Comparison of ENCODE assay signal across 18 mouse cellular contexts in the genomic region with DNA sequence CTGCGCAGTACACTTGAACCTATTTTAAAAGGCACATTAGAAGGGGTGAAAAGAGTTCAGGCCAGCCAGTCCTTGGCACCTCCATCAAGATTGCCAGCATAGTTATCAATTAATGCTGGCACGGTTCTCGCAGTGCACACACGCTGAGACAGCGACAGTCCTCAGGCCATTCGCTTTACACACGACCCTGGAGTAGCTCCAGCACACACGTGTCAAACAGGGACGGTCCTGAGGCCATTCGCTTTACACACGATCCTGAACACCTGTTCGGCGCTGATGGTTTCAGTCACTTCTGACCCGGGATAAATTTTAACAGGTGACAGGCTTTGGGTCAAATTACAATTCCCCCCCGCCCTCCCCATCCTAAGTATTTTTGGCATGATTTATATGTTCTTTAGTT. TPM values are rescaled to one million over a fixed set of nuclear protein-coding genes. Genes with fewer than 3 reads are reported as not detected.
A peak's percentile ranks its signal among the peaks of the same experiment; 100 is the strongest.
DNase-seq lines count a peak whose midpoint lies in the region; ATAC-seq and TF ChIP-seq lines count a peak whose summit lies in the region.
"Had no signal": no experiment of that assay in that cellular context is flagged by ENCODE, and none has a peak within 500 bp of the region (broad histone marks: within the 10 kb centered on the region; RNA-seq: fewer than 3 reads in every experiment).

No protein-coding gene starts in this region.

- H3K4me3 ChIP-seq in hindbrain, embryonic 16.5 days (ENCODE audit: low read length) = no peak overlapping the region
- H3K4me3 ChIP-seq in hindbrain, embryonic 14.5 days (replicated peaks; ENCODE audit: low read length) = no peak overlapping the region
- H3K4me3 ChIP-seq in liver, adult 2 months (ENCODE audit: insufficient read depth, low read depth, low read length) = no peak overlapping the region
- no peak overlapping the region for H3K4me3 ChIP-seq in liver, postnatal 0 days (ENCODE audit: low read depth, low read length)
- H3K4me3 ChIP-seq in limb, embryonic 10.5 days = no peak overlapping the region
- H3K4me3 ChIP-seq in intestine, postnatal 0 days (ENCODE audit: low read depth, low read length) = no peak overlapping the region
- H3K4me3 ChIP-seq: heart, embryonic 13.5 days had no signal

- no peaks in the 10 kb centered on the region for H3K9me3 ChIP-seq in hindbrain, embryonic 16.5 days (ENCODE audit: control insufficient read depth, low read length)
- no peaks in the 10 kb centered on the region for H3K9me3 ChIP-seq in hindbrain, embryonic 14.5 days (ENCODE audit: control insufficient read depth, low read length)
- H3K9me3 ChIP-seq in liver, postnatal 0 days (ENCODE audit: low read length) = no peaks in the 10 kb centered on the region
- H3K9me3 ChIP-seq in limb, embryonic 10.5 days (replicated peaks) = no peaks in the 10 kb centered on the region
- no peaks in the 10 kb centered on the region for H3K9me3 ChIP-seq in intestine, postnatal 0 days (ENCODE audit: control insufficient read depth)
- H3K9me3 ChIP-seq: G1E; heart, embryonic 13.5 days had no signal

- no peak for DNase-seq in hindbrain, embryonic 14.5 days (ENCODE audit: low spot score)
- peak; percentile 64 for DNase-seq in liver, adult 2 months (ENCODE audit: extremely low read depth, low read depth, low spot score)
- no peak for DNase-seq in liver, postnatal 0 days
- DNase-seq in limb, embryonic 10.5 days (ENCODE audit: low spot score) = peak; percentile 32
- DNase-seq in lung, postnatal 36 days = no peak
- DNase-seq: cerebellum, adult 11 months; lung, adult 18-20 months; midbrain, embryonic 14.5 days; thymus, adult 18-20 months had no signal

- no peaks in the 10 kb centered on the region for H3K36me3 ChIP-seq in hindbrain, embryonic 16.5 days (ENCODE audit: control insufficient read depth, insufficient read depth, low read length)
- H3K36me3 ChIP-seq in hindbrain, embryonic 14.5 days (replicated peaks; ENCODE audit: control insufficient read depth, insufficient read depth) = no peaks in the 10 kb centered on the region
- H3K36me3 ChIP-seq in liver, adult 2 months (ENCODE audit: control insufficient read depth, insufficient read depth, low read length) = no peaks in the 10 kb centered on the region
- no peaks in the 10 kb centered on the region for H3K36me3 ChIP-seq in liver, postnatal 0 days (replicated peaks; ENCODE audit: insufficient read depth, low read length)
- no peaks in the 10 kb centered on the region for H3K36me3 ChIP-seq in limb, embryonic 10.5 days
- no peaks in the 10 kb centered on the region for H3K36me3 ChIP-seq in intestine, postnatal 0 days (ENCODE audit: control insufficient read depth, insufficient read depth)
- H3K36me3 ChIP-seq: G1E; heart, embryonic 13.5 days had no signal

- ATAC-seq in hindbrain, embryonic 16.5 days = peak; percentile 58
- no peak for ATAC-seq in hindbrain, embryonic 14.5 days (ENCODE audit: low FRiP score)
- ATAC-seq in liver, postnatal 0 days = no peak
- no peak for ATAC-seq in intestine, postnatal 0 days
- ATAC-seq: intestine, embryonic 16.5 days had no signal

- no peak for TF ChIP-seq EP300 in liver, postnatal 0 days (IDR thresholded peaks at IDR 0.05; ENCODE audit: low read depth)

- no peak overlapping the region for H3K4me2 ChIP-seq in hindbrain, embryonic 16.5 days (ENCODE audit: low read length)
- no peak overlapping the region for H3K4me2 ChIP-seq in hindbrain, embryonic 14.5 days (replicated peaks)
- no peak overlapping the region for H3K4me2 ChIP-seq in liver, postnatal 0 days (ENCODE audit: low read depth, low read length)
- H3K4me2 ChIP-seq in intestine, postnatal 0 days (replicated peaks; ENCODE audit: low read depth) = no peak overlapping the region
- H3K4me2 ChIP-seq: heart, embryonic 13.5 days had no signal

- no peak for TF ChIP-seq CTCF in liver, adult 2 months (IDR thresholded peaks at IDR 0.05; ENCODE audit: low read depth, low read length)
- TF ChIP-seq CTCF in liver, postnatal 0 days (IDR thresholded peaks at IDR 0.05; ENCODE audit: low read depth) = no peak
- no peak for TF ChIP-seq CTCF in intestine, postnatal 0 days (IDR thresholded peaks at IDR 0.05; ENCODE audit: low read depth)

- TF ChIP-seq POLR2A in liver, adult 2 months (IDR thresholded peaks at IDR 0.05; ENCODE audit: extremely low read depth, insufficient read depth, low read length) = no peak

- H3K79me2 ChIP-seq in liver, adult 2 months (ENCODE audit: control insufficient read depth, insufficient read depth, low read length) = no peaks in the 10 kb centered on the region

- no peak overlapping the region for H3K9ac ChIP-seq in hindbrain, embryonic 16.5 days (ENCODE audit: low read depth, low read length)
- no peak overlapping the region for H3K9ac ChIP-seq in hindbrain, embryonic 14.5 days
- no peak overlapping the region for H3K9ac ChIP-seq in liver, adult 2 months (ENCODE audit: low read depth, low read length)
- no peak overlapping the region for H3K9ac ChIP-seq in liver, postnatal 0 days (replicated peaks)
- H3K9ac ChIP-seq in intestine, postnatal 0 days (ENCODE audit: low read depth, low read length) = no peak overlapping the region
- H3K9ac ChIP-seq: heart, embryonic 13.5 days had no signal

- H3K27me3 ChIP-seq in hindbrain, embryonic 16.5 days (replicated peaks; ENCODE audit: control insufficient read depth, insufficient read depth, low read length) = no peaks in the 10 kb centered on the region
- H3K27me3 ChIP-seq in hindbrain, embryonic 14.5 days (ENCODE audit: control insufficient read depth, insufficient read depth, low read length) = no peaks in the 10 kb centered on the region
- no peaks in the 10 kb centered on the region for H3K27me3 ChIP-seq in liver, adult 2 months (ENCODE audit: control insufficient read depth, insufficient read depth, low read length)
- H3K27me3 ChIP-seq in liver, postnatal 0 days (ENCODE audit: insufficient read depth, low read length) = no peaks in the 10 kb centered on the region
- H3K27me3 ChIP-seq in limb, embryonic 10.5 days (ENCODE audit: low read depth, poor library complexity, severe bottlenecking) = no peaks in the 10 kb centered on the region
- no peaks in the 10 kb centered on the region for H3K27me3 ChIP-seq in intestine, postnatal 0 days (replicated peaks; ENCODE audit: control insufficient read depth, insufficient read depth, low read length)
- H3K27me3 ChIP-seq: heart, embryonic 13.5 days had no signal

- H3K27ac ChIP-seq in hindbrain, embryonic 16.5 days (ENCODE audit: low read depth, low read length) = no peak overlapping the region
- no peak overlapping the region for H3K27ac ChIP-seq in hindbrain, embryonic 14.5 days
- H3K27ac ChIP-seq in liver, adult 2 months (replicated peaks; ENCODE audit: insufficient read depth, low read depth, low read length) = no peak overlapping the region
- H3K27ac ChIP-seq in liver, postnatal 0 days (ENCODE audit: low read depth) = no peak overlapping the region
- H3K27ac ChIP-seq in limb, embryonic 10.5 days = no peak overlapping the region
- H3K27ac ChIP-seq in intestine, postnatal 0 days (ENCODE audit: low read depth, low read length) = no peak overlapping the region
- H3K27ac ChIP-seq: heart, embryonic 13.5 days; macrophage had no signal

- no peaks in the 10 kb centered on the region for H3K4me1 ChIP-seq in hindbrain, embryonic 16.5 days (ENCODE audit: control insufficient read depth, insufficient read depth, low read depth, low read length)
- no peaks in the 10 kb centered on the region for H3K4me1 ChIP-seq in hindbrain, embryonic 14.5 days (replicated peaks; ENCODE audit: control insufficient read depth, insufficient read depth, low read length)
- no peaks in the 10 kb centered on the region for H3K4me1 ChIP-seq in liver, adult 2 months (ENCODE audit: control insufficient read depth, insufficient read depth, low read length)
- no peaks in the 10 kb centered on the region for H3K4me1 ChIP-seq in liver, postnatal 0 days (ENCODE audit: insufficient read depth)
- H3K4me1 ChIP-seq in limb, embryonic 10.5 days = peaks cover 3% of the 10 kb centered on the region; the same call in 1 of the 2 replicates
- H3K4me1 ChIP-seq in intestine, postnatal 0 days (replicated peaks; ENCODE audit: control insufficient read depth, insufficient read depth, low read length) = no peaks in the 10 kb centered on the region

- 78% methylated on average over 15 of the region's 15 CpGs for WGBS in hindbrain, embryonic 16.5 days
- WGBS in hindbrain, embryonic 14.5 days = 79% methylated on average over 15 of the region's 15 CpGs
- 47% methylated on average over 15 of the region's 15 CpGs for WGBS in liver, adult 2 months
- 80% methylated on average over 15 of the region's 15 CpGs for WGBS in liver, postnatal 0 days (ENCODE audit: insufficient replicate concordance)
- WGBS in limb, embryonic 10.5 days = 68% methylated on average over 15 of the region's 15 CpGs
- WGBS in intestine, postnatal 0 days = 70% methylated on average over 15 of the region's 15 CpGs

RNA-seq across cellular contexts. Expression of a gene that starts 23.8 kb away (rescaled TPM):
- 0.21 and 0.59 TPM in 2 replicates for polyA plus RNA-seq in hindbrain, embryonic 16.5 days (2015; fragmentation: Nextera tagmentation; extraction: Ambion mirVana)
- 0.25 TPM in 2 replicates for polyA plus RNA-seq in hindbrain, embryonic 14.5 days (2014; fragmentation: Nextera tagmentation; extraction: Ambion mirVana)
- not detected in 2 replicates for total RNA-seq in liver, adult 2 months (2014; rRNA removed)
- not detected in 2 replicates for polyA plus RNA-seq in liver, adult 2 months (2012; rRNA removed)
- 0.04 and 0.19 TPM in 2 replicates for polyA plus RNA-seq in liver, postnatal 0 days (2015; fragmentation: Nextera tagmentation; extraction: Ambion mirVana)
- 0.88 and 1.2 TPM in 2 replicates for polyA plus RNA-seq in limb, embryonic 10.5 days (2016; fragmentation: Nextera tagmentation; extraction: Ambion mirVana)
- polyA plus RNA-seq in intestine, postnatal 0 days (2015; fragmentation: Nextera tagmentation; extraction: Ambion mirVana) = 0.07 and 0.17 TPM in 2 replicates
- total RNA-seq: adrenal gland, adult 18-20 months; granulocyte monocyte progenitor cell, adult 5-6 weeks; hematopoietic stem cell, adult 5-6 weeks had no signal
- polyA plus RNA-seq: G1E; intestine, embryonic 16.5 days; macrophage had no signal

Comparison
In these comparisons a context has a peak if more than half of its experiments do, and no peak if none do; other contexts are left out.
1. DNase-seq: peak in liver, adult 2 months (single experiment) and limb, embryonic 10.5 days (single experiment); none in hindbrain, embryonic 14.5 days (single experiment), liver, postnatal 0 days (single experiment) and lung, postnatal 36 days (single experiment).